Mouse (Mus musculus) ovary, postnatal 10 days (tissue): ENCODE results near the gene Mef2a.
"Not testable (repeated sequence)": the region's sequence is repeated elsewhere in the genome, so short reads cannot be mapped to it uniquely, and the experiment has no call there.

Experiments
- DNase-seq: peaks from one replicate; pipeline ENCODE4 v3.0.0; 2022; ENCODE audit warnings: low spot score

Gene Mef2a

DNA sequence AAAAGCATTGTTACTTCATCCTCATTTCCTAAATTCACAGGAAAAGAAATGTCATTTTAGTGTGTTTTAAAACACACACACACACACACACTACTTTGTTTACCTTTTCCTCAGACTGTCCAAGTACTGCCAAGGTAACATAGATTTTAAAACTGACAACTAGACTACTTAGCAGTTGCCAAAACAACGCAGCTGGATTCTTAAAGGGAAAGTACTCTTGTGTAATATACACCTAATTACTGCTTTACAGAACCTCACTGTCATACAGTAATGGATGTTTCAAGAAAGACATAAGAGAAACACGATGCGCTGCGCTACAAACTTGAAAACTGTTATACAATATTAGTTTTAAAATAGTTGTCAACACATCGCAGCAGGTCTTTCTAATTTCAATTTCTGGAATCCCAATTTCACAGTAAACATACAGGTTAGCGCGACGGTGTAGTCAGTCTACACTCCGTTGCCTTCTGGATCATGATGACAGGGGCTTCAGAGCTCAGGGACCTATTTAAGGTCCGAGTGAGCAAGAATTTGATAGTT lies 1.2 kb downstream of the Mef2a start:
- DNase-seq, result no peak

- DNase-seq, result no peak
These were observed 3.0 kb downstream of the Mef2a start for GRCm38 (mm10) chr7:67369645-67370044.

DNA sequence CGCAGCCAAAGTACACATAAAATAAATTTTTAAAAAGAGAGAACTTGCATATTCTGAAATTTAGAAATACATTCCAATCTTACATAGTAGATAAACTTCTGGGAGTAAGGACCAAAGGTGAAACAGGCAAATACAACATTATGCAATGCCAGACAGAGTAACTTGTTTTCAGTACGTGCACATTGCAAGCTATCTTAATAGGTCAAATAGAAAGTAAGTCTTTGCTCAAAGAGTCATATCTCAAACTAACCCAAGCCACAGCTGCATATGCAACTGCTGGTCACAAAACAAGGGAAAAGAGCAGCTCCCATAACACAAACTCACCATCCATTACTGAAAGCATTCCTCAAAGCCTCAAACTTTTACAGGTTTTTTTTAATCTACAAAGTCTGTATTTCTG lies 4.3 kb downstream of the Mef2a start:
- DNase-seq, result no peak

GRCm38 (mm10) chr7:67360588-67360987 lies 12.1 kb downstream of the Mef2a start:
- no peak for DNase-seq

- no peak for DNase-seq
These were observed 12.8 kb downstream of the Mef2a start for GRCm38 (mm10) chr7:67359863-67360262.

DNA sequence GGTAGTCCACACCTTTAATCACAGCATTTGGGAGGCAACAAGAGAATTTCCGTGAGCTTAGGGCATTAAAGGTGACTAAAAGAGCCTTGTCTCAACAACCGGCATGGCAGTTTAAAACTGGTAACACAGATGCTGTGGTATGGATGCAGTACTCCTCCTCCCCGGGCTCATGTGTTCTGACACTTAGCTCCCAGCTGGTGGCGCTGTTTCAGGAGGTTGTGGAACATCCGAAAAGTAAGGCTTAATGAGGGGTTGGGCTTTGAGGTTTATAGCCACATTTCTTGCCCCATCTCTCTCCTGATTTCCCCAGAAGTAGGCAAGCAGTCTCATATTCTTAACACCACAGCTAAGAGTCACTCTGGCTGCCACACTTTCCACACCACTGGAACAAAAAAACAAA lies 16.8 kb downstream of the Mef2a start:
- DNase-seq, result no peak

GRCm38 (mm10) chr7:67353667-67354066 lies 19.0 kb downstream of the Mef2a start:
- no peak for DNase-seq

GRCm38 (mm10) chr7:67352989-67353388 lies 19.7 kb downstream of the Mef2a start:
- DNase-seq, result no peak

DNA sequence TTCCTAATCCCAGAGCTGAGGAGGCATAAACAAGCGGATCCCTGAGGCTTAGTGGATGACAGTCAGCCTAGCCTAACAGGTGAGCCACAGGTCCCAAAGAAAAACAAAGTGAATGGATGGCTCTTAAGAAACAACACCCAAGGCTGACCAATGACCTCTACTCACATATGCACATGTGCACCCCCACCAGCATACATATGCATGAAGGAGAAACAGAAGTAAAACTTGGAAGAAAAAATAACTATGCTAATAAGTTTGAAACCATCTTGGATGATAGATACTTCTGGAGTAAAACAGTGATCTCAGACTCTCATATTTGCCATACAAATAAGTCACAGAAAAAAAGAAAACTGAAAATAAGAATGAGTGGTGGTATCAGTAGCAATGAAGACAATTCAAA lies 28.2 kb downstream of the Mef2a start:
- DNase-seq, result no peak

DNA sequence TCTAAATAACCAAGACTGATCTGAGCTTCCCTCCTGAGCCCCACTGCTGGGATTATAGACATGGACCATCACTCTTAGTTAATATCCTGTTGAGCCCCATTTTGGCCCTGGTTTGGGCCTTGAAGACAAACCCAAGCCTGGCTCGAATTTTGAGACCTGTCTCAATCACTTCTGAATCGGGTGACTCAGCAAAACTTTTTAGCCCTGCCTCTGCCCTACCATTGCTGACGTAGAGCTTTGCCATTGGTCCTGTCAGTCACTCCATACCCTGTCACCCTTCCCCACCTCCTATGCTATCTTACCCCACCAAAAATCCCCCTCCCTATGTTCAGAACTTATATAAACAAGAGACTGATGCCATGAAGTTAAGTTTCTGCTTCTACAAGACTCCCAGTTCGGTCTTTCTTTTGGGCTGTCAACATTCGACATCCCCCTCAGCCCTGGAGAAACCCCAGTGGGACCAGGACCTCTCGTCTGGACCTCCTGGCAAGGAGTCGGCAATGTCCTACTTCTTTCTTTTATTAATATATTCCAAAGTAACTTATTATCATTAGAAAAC lies 30.5 kb downstream of the Mef2a start:
- DNase-seq, result no peak

- DNase-seq, result no peak
These were observed 52.3 kb downstream of the Mef2a start for GRCm38 (mm10) chr7:67320359-67320758.

- no peak for DNase-seq
These were observed 54.0 kb downstream of the Mef2a start for GRCm38 (mm10) chr7:67318697-67319096.

- DNase-seq, result no peak
These were observed 59.5 kb downstream of the Mef2a start for GRCm38 (mm10) chr7:67313200-67313599.

DNA sequence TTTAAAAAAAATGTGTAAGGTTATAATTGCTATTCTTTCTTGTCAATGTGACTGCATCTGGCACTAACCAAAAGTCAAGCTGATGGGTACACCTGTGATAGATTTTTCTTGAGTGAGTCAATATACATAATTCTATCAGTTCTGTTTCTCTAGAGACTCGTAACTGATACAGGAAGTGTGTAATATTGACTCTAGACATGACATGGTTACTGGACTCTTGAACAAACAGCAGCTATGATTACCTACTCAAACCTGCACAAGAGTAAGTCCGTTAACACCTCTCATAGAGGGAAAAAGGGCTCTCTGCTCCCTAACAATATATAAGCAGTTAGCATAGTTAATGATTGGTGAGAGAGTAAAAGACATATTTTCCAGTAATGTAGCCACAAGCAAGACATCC lies 62.5 kb downstream of the Mef2a start:
- no peak for DNase-seq

DNA sequence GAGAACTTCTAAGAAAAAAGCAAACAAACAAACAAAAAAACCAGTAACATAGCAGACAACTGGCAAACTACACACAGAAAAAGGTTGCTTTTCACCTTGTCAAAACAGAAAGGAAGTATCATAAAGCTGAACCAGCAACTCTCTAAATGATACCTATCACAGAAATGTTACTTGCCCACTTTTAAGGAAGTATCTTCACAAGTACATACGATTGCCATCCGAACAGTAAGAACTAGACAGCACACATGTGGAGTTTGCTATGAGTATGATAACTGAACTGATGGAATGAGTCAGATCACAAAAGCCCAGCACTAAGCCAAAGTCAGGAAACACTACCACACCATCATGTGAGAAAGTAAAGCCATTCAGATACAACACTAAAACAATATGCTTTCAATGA lies 64.6 kb downstream of the Mef2a start:
- no peak for DNase-seq

DNA sequence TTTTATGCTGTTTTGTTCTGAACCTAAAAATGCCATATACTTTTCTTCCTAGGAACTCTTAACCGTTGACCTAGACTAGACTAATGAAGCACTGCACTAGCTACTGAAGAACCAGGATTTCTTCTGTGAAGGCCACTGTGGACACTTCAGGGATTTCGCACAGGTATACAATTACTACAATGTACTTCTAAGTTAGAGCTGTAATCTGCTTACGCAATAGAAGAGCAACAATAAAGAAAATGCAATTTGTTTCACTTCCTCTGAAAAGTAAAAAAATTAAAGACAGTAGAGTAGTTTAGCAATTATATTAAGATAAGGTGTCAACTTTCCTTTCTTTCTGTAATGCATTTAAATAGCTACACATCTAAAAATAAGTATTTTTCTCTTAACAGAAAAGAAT lies 65.6 kb downstream of the Mef2a start:
- DNase-seq, result no peak

GRCm38 (mm10) chr7:67304937-67305336 lies 67.7 kb downstream of the Mef2a start:
- DNase-seq, result no peak

- DNase-seq, result no peak
These were observed 76.2 kb downstream of the Mef2a start for GRCm38 (mm10) chr7:67296419-67296818.

GRCm38 (mm10) chr7:67291356-67291755 lies 81.3 kb downstream of the Mef2a start:
- DNase-seq, result no peak

GRCm38 (mm10) chr7:67287456-67287855 lies 85.2 kb downstream of the Mef2a start:
- DNase-seq, result no peak

DNA sequence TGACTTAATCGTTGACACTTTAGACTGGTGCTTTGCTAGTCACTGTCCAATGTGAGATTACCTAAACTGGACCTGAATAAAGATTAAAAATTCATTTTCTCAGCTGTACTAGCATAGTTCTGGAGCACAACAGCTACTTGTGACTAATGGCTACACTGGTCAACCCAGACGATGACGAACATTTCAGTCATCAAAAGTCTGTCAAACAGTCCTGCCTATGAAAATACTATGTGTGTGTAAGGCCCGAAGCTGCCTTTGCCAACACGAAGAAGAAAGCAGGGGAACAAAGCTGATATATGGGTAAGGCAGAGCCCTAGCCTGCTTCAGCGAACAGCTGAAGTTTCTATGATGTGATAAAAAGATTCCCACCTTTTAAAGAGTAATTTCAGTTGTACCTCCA lies 89.1 kb downstream of the Mef2a start:
- DNase-seq, result no peak

- DNase-seq, result not testable (repeated sequence)
These were observed 102.2 kb downstream of the Mef2a start for GRCm38 (mm10) chr7:67270447-67270846.

DNA sequence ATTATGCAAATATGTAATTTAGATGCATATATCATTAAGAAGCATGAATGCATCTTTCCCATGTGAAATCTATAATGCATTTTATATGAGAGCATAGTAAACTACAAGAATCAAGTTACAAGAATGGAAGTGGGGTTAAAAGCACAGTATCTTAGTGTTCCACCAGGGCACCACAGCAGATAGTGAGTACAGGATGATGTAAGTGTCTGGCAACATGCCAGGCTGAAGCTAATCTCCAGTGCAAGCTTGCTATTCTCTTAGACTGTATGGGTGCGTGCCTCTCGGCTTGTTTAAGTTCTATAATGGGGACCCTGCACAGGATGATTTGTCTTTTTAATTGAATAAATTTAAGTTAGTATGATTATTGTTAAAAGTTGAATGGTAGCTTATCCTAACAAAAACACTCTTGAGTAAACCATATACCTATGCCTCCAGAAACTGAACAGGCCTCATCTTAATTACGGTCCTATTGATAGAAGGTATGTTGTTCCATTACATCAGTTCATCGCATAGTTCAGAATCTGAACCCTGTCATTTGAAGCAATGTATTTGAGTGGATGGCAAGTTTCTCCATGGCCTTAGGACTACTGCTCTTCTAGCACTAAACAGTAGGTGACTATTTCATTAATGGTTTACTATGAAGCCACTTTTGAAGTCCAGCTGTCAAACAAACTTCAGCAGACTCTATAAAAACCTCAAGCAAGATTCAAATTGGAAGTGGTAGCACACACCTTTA lies 112.7 kb downstream of the Mef2a start:
- peak; percentile 17 for DNase-seq

DNA sequence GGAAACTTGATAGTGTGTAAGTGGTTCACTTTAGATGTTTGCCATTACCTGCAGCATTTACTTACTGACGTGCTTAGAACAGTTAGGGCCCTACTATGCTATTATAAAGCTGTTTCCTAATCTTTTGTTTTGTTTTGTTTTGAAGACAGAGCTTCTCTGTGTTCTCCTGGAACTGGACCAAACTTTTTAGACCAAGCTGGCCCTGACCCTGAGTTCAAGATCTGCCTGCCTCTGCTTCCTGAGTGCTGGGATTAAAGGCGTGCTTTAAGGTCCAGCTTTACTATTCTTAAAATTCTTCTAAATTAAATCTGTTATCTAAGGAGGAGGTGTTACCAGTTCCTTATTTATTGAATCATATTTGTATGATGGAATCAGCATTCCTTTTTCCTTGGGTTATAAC lies 126.6 kb downstream of the Mef2a start:
- DNase-seq, result no peak
